Mouse (Mus musculus): ENCODE results near the gene Galnt16.

DNA sequence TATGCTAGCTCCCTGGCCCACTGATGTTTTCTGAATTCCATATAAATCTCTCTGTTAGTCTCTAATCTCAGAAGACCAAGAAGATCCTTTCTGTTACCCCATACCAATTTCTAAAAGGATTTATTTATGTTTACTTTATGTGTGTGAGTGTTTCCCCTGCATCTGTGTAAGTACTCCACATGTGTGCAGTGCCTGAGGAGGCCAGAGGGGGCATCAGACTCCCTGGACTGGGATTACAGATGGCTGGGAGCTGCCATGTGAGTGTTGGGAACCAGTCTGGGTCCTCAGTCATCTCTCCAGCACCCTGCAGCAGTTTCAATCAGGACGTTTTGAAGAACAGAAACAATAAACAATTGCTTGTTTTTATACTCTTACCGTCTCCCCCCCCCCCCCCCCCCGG, 34.7 kb upstream of the Galnt16 start:
- no peak for TF ChIP-seq CTCF (IDR thresholded peaks at IDR 0.05; ENCODE audit: low read depth, low read length)
- no peak for TF ChIP-seq TAL1 (conservative IDR thresholded peaks at IDR 0.05; ENCODE audit: low read depth, low read length)

Data from G1E (cell line).